Mouse (Mus musculus) hindbrain, embryonic 12.5 days (tissue): ENCODE data around the gene Pde4c. TPM values are rescaled to one million over a fixed set of nuclear protein-coding genes. Genes with fewer than 3 reads are reported as not detected.
A peak's percentile ranks its signal among the peaks of the same experiment; 100 is the strongest.

Experiments
- ATAC-seq: fragments of 200-750 bp; cut with Nextera tagmentation; 2 replicates; pipeline ENCODE4 v1.8.0; 2017; ENCODE audit warnings: moderate TSS enrichment; ENCODE audit not compliant: low FRiP score
- H3K27ac ChIP-seq: fragments of 300-500 bp; sonication (generic); 2 replicates; pipeline ENCODE4 v1.5.1; 2016; ENCODE audit warnings: mild to moderate bottlenecking
- H3K27me3 ChIP-seq: fragments of 300-500 bp; sonication (generic); 2 replicates; pipeline ENCODE4 v1.6.1; 2016; ENCODE audit warnings: mild to moderate bottlenecking
- H3K36me3 ChIP-seq: fragments of 300-500 bp; sonication (generic); 2 replicates; pipeline ENCODE4 v1.6.1; 2016; ENCODE audit warnings: mild to moderate bottlenecking
- H3K4me1 ChIP-seq: fragments of 300-500 bp; sonication (generic); 2 replicates; pipeline ENCODE4 v1.6.1; 2016
- H3K4me2 ChIP-seq: fragments of 300-500 bp; sonication (generic); replicated peaks from 2 replicates; pipeline ENCODE4 v1.6.1; 2016; ENCODE audit warnings: mild to moderate bottlenecking
- H3K4me3 ChIP-seq: fragments of 300-500 bp; sonication (generic); 2 replicates; pipeline ENCODE4 v1.5.1; 2016; ENCODE audit warnings: mild to moderate bottlenecking
- H3K9ac ChIP-seq: fragments of 300-500 bp; sonication (generic); 2 replicates; pipeline ENCODE4 v1.6.1; 2016; ENCODE audit warnings: mild to moderate bottlenecking, moderate library complexity
- H3K9me3 ChIP-seq: fragments of 300-500 bp; sonication (generic); replicated peaks from 2 replicates; pipeline ENCODE4 v1.6.1; 2016; ENCODE audit warnings: mild to moderate bottlenecking
- WGBS: fragments of 180-500 bp; shearing (Covaris S2); methylation state at CpG from one replicate; pipeline ENCODE4 v1.1.7; 2016; 5-methylcytosine and 5-hydroxymethylcytosine counted together
- polyA plus RNA-seq: library from polyadenylated mRNA; unstranded; fragments of >200 nt; fragmentation: Nextera tagmentation; extraction: Ambion mirVana; gene quantifications from 2 replicates; pipeline ENCODE4 v1.2.1, GENCODE M21; 2016

Gene Pde4c
- polyA plus RNA-seq, 1 experiment from 2014 or later = 0.26 TPM

DNA sequence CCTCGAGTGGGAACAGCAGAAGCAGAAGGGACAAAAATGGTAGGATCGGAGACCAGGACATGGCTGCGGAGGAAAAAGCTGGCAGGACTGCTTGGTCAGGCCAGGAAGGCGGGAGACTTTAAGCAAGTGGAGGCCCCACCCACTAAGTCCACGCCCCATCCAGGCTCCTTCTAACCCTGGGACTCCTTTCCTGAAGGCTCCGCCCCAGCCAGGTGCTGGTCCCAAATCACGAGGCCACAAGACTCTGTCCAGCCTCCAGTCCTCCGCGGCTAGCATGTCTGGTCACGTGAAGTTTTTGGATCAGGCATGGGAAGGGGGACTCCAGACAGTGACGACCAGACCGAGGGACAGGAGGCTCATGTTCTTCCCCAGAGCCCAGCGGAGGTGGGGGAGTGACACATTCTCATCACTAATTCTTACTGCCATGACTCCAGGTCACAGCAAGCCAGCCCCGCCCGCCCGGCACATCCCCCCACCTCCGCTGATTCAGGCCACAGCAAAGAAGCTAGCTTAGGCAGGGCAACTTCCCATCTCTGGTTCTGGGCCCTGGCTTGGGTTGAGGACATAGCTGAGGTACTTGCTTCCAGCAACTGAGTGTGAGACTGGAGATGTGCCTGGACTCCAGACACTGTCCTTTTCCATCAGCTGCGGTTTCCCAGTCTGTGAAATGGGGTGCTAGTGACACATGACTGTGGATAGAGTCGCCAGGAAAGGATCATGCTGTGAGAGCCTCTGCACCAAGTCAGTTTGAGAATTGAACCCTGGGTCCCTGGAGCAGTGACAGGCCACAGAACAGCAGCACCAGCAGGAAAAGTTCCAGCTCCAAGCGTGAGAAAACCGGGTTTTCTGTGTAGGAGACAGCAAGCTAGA, 43.3 kb downstream of the Pde4c start:
- ATAC-seq = no peak
- Histone ChIP-seq H3K9ac (peak overlapping the region; percentile 47), H3K27me3 (peaks cover 24% of the 10 kb centered on the region; the same call in 1 of the 2 replicates), H3K4me2 (peak overlapping the region; percentile 54), H3K4me1 (peaks cover 16% of the 10 kb centered on the region), H3K4me3 (peak overlapping the region; percentile 25), H3K9me3 (no peaks in the 10 kb centered on the region), H3K36me3 (peaks cover 44% of the 10 kb centered on the region), H3K27ac (no peak overlapping the region)
- WGBS = 8% methylated on average over 20 of the region's 21 CpGs

DNA sequence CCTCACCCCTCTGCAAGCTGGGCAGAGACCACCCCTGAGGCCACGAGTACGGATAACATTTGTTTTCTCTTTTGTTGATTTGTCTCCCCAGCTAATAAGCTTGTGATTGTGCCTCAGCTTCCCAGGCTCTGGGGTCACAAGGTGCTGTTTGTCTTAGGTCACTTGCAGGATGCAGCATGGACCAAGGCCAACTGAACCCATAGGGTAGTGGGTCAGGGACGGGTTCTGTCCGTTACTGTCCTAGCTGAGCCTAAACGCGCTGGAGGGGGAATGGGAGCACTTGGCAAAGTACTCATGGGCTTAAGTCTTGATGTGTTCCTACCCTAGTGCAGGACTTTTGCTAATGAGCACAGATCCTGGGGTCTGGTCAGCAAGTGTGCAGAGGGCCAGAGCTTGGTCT, 44.0 kb downstream of the Pde4c start:
- peaks cover 24% of the 10 kb centered on the region; the same call in 1 of the 2 replicates for H3K27me3 ChIP-seq
- H3K36me3 ChIP-seq = peaks cover 51% of the 10 kb centered on the region
- H3K4me2 ChIP-seq = no peak overlapping the region
- no peak overlapping the region for H3K4me3 ChIP-seq
- H3K27ac ChIP-seq = no peak overlapping the region
- H3K9me3 ChIP-seq = no peaks in the 10 kb centered on the region
- peaks cover 16% of the 10 kb centered on the region for H3K4me1 ChIP-seq
- H3K9ac ChIP-seq = no peak overlapping the region
- WGBS = 76% methylated on average over 6 of the region's 6 CpGs
- no peak for ATAC-seq

DNA sequence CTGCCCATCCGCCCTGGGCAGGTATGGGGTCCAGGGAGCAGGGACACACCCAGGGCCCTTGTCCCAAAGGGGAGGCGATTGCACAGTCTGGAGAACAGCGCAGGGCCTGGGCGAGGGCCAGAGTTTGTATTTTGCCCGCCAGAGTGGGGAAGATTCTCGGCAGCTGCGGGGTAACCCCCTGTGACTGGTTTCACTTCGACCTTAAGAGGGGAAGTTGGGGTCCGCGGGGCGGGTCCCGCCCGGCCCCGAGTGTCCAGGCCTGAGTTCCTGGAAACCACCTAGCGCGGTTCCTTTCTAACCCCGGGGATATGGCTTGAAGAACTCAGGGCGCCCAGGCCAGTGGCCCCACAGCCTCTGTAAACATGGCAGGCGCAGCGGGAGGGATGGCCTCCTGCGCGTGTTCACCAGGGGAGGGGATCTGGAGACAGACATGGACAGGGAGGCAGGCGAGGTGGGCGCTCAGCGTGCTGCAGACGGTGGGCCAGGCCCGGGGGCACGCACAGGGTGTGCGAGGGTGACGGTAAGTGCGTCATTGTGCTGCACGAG, 44.8 kb downstream of the Pde4c start:
- Histone ChIP-seq H3K36me3 (peaks cover 59% of the 10 kb centered on the region), H3K27ac (no peak overlapping the region), H3K27me3 (peaks cover 24% of the 10 kb centered on the region; the same call in 1 of the 2 replicates), H3K4me2 (no peak overlapping the region), H3K4me3 (no peak overlapping the region), H3K4me1 (peaks cover 19% of the 10 kb centered on the region), H3K9ac (no peak overlapping the region), H3K9me3 (no peaks in the 10 kb centered on the region)
- ATAC-seq = 0 out of 2 replicates have a peak, but pooled peaks have one; percentile 4
- WGBS = 93% methylated on average over 32 of the region's 32 CpGs

DNA sequence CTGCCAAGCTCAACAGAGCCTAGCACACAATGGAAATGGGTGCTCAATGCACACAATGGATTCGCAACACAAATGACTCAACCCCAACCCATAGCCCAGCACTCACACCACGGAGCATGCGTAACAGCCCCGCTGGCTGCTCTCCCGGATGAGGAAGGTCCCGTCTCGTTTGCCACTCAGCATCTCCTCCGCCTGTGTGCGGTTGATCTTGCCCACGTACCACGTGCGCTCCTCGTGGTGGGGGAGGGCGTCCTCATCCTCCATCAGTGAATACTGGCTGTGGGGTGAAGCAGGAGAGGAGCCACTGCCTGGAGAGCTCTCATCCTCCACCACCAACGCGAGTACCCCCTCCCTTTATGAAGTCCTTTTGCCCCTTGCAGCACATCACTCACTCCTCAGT, 45.4 kb downstream of the Pde4c start:
- peaks cover 24% of the 10 kb centered on the region; the same call in 1 of the 2 replicates for H3K27me3 ChIP-seq
- H3K9me3 ChIP-seq = no peaks in the 10 kb centered on the region
- 85% methylated on average over 16 of the region's 16 CpGs for WGBS
- peaks cover 25% of the 10 kb centered on the region for H3K4me1 ChIP-seq
- no peak overlapping the region for H3K27ac ChIP-seq
- H3K4me3 ChIP-seq = no peak overlapping the region
- peaks cover 60% of the 10 kb centered on the region for H3K36me3 ChIP-seq
- ATAC-seq = peak; percentile 6; the same call in 1 of the 2 replicates
- H3K9ac ChIP-seq = no peak overlapping the region
- H3K4me2 ChIP-seq = no peak overlapping the region

GRCm38 (mm10) chr8:70769359-70769758, 45.8 kb downstream of the Pde4c start:
- Histone ChIP-seq H3K27me3 (peaks cover 24% of the 10 kb centered on the region; the same call in 1 of the 2 replicates), H3K4me3 (no peak overlapping the region), H3K36me3 (peaks cover 64% of the 10 kb centered on the region), H3K27ac (no peak overlapping the region), H3K4me1 (peaks cover 29% of the 10 kb centered on the region), H3K4me2 (no peak overlapping the region), H3K9ac (0 out of 2 replicates have a peak overlapping the region, but pooled peaks have one; percentile 13), H3K9me3 (no peaks in the 10 kb centered on the region)
- 8% methylated on average over 26 of the region's 26 CpGs for WGBS
- peak; percentile 65 for ATAC-seq

- H3K9ac ChIP-seq = 0 out of 2 replicates have a peak overlapping the region, but pooled peaks have one; percentile 13
- ATAC-seq = no peak
- H3K9me3 ChIP-seq = no peaks in the 10 kb centered on the region
- peaks cover 22% of the 10 kb centered on the region; the same call in 1 of the 2 replicates for H3K27me3 ChIP-seq
- no peak overlapping the region for H3K4me3 ChIP-seq
- H3K27ac ChIP-seq = no peak overlapping the region
- 74% methylated on average over 12 of the region's 12 CpGs for WGBS
- no peak overlapping the region for H3K4me2 ChIP-seq
- H3K4me1 ChIP-seq = peaks cover 34% of the 10 kb centered on the region
- H3K36me3 ChIP-seq = peaks cover 69% of the 10 kb centered on the region
Measured at GRCm38 (mm10) chr8:70769858-70770257, 46.3 kb downstream of the Pde4c start.

DNA sequence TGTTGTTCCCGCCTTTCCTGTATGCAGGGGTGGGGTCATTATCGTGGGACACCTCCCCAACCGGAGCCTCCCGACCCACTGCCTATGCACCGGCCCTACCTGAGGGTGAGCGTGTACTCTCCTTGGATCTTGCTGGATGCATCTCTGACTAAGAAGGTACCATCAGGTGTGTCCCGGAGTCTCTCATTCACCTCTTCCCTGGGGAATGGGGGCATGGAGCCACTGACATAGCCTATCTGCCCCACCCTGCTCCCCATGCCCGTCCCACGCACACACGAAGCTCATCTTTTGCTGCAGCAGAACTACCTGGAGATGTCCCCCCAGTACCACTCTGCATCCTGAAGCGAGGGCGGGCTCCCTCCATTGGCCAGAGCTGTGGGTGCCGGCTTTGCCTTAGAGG, 47.2 kb downstream of the Pde4c start:
- H3K9me3 ChIP-seq = no peaks in the 10 kb centered on the region
- peaks cover 71% of the 10 kb centered on the region for H3K36me3 ChIP-seq
- peaks cover 40% of the 10 kb centered on the region for H3K4me1 ChIP-seq
- no peak overlapping the region for H3K9ac ChIP-seq
- 94% methylated on average over 13 of the region's 13 CpGs for WGBS
- H3K27me3 ChIP-seq = peaks cover 18% of the 10 kb centered on the region; the same call in 1 of the 2 replicates
- H3K27ac ChIP-seq = no peak overlapping the region
- H3K4me2 ChIP-seq = no peak overlapping the region
- no peak overlapping the region for H3K4me3 ChIP-seq
- ATAC-seq = no peak

DNA sequence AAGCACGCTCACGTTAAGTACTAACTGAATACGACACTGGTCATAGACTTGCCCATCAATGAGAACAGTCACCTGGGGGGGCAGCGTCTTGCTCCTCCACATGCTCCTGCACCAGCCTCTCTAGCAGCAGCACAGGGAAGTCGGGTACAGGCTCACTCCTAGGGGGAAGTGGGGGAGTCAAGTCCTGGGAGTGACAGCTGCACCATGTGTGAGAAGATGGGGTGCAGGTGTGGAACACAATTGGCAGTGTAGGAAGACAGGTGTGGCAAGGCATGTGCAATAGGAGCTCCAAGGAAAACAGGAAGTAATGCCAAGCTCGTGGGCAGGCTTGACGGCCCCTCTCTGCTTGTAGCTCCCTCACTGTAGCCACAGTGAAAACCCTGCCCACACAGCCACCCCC, 47.7 kb downstream of the Pde4c start:
- Histone ChIP-seq H3K9me3 (no peaks in the 10 kb centered on the region), H3K27ac (no peak overlapping the region), H3K4me1 (peaks cover 38% of the 10 kb centered on the region), H3K4me3 (no peak overlapping the region), H3K9ac (no peak overlapping the region), H3K36me3 (peaks cover 71% of the 10 kb centered on the region), H3K27me3 (peaks cover 15% of the 10 kb centered on the region; the same call in 1 of the 2 replicates), H3K4me2 (no peak overlapping the region)
- ATAC-seq = no peak
- WGBS = 88% methylated on average over 7 of the region's 7 CpGs

DNA sequence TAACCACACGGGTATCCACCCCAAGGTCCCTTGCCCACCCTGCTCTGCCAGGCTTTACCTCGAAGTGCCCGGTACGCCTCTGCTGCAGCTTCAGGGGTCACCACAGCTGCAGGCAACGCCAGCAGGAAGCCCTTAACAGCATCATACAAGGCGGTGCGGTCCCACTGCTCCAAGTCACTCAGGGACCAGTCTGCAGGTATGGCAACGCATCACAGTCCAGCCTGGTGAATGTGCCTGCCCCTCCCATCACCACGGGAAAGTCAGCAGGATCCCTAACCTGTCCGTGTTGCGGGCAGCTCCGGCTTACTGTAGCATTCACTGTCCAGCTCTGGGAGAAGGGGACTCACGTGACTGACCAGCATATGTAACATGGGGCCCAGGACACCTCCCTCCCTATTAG, 48.6 kb downstream of the Pde4c start:
- 94% methylated on average over 13 of the region's 13 CpGs for WGBS
- Histone ChIP-seq H3K36me3 (peaks cover 71% of the 10 kb centered on the region), H3K4me1 (peaks cover 30% of the 10 kb centered on the region), H3K27me3 (peaks cover 8% of the 10 kb centered on the region; the same call in 1 of the 2 replicates), H3K27ac (no peak overlapping the region), H3K4me2 (no peak overlapping the region), H3K4me3 (no peak overlapping the region), H3K9ac (no peak overlapping the region), H3K9me3 (no peaks in the 10 kb centered on the region)
- ATAC-seq = no peak

DNA sequence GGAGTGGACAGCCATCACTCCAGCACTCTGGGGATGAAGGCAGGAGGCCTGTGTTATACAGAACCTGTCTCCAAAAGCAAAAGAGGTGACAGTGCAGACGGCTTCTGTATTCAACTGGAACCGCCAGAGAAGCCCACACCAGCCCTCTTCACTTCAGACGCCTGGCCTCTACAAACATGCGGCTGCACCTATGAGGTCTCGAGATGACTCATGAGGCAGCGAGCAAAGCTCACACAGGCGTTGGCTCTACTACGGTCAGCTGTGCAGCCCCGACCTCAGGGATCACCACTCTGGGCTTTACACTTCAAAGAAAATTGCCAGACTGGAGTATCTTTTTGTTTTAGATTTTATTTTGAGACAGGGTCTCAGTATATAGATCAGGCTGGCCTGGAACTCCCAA, 49.4 kb downstream of the Pde4c start:
- no peak for ATAC-seq
- Histone ChIP-seq H3K4me1 (peaks cover 35% of the 10 kb centered on the region), H3K4me2 (0 out of 2 replicates have a peak overlapping the region, but pooled peaks have one; percentile 90), H3K9ac (0 out of 2 replicates have a peak overlapping the region, but pooled peaks have one; percentile 9), H3K27ac (no peak overlapping the region), H3K27me3 (no peaks in the 10 kb centered on the region; the same call in 1 of the 2 replicates), H3K4me3 (no peak overlapping the region), H3K9me3 (no peaks in the 10 kb centered on the region), H3K36me3 (peaks cover 65% of the 10 kb centered on the region)
- 93% methylated on average over 9 of the region's 9 CpGs for WGBS

GRCm38 (mm10) chr8:70773410-70773809, 49.9 kb downstream of the Pde4c start:
- Histone ChIP-seq H3K4me2 (peak overlapping the region; percentile 90; the same call in 1 of the 2 replicates), H3K27me3 (no peaks in the 10 kb centered on the region), H3K4me3 (no peak overlapping the region), H3K9ac (0 out of 2 replicates have a peak overlapping the region, but pooled peaks have one; percentile 33), H3K9me3 (no peaks in the 10 kb centered on the region), H3K36me3 (peaks cover 64% of the 10 kb centered on the region), H3K27ac (peak overlapping the region; percentile 23; the same call in 1 of the 2 replicates), H3K4me1 (peaks cover 40% of the 10 kb centered on the region)
- WGBS = 91% methylated on average over 5 of the region's 5 CpGs
- no peak for ATAC-seq

GRCm38 (mm10) chr8:70773833-70774232, 50.3 kb downstream of the Pde4c start:
- Histone ChIP-seq H3K4me2 (peak overlapping the region; percentile 90), H3K27me3 (no peaks in the 10 kb centered on the region), H3K36me3 (peaks cover 63% of the 10 kb centered on the region), H3K4me1 (peaks cover 42% of the 10 kb centered on the region), H3K4me3 (no peak overlapping the region), H3K27ac (peak overlapping the region; percentile 30), H3K9ac (0 out of 2 replicates have a peak overlapping the region, but pooled peaks have one; percentile 33), H3K9me3 (no peaks in the 10 kb centered on the region)
- WGBS = 73% methylated on average over 9 of the region's 9 CpGs
- ATAC-seq = no peak
